Mouse (Mus musculus) C2C12 (cell line): Measurements from ENCODE around the gene 4930455H04Rik. TPM values are rescaled to one million over a fixed set of nuclear protein-coding genes. Genes with fewer than 3 reads are reported as not detected.

Source experiments
- H3K27me3 ChIP-seq: one replicate; pipeline ENCODE4 v1.6.1; 2011; ENCODE audit not compliant: control insufficient read depth, insufficient read depth, insufficient read length
- H3K36me3 ChIP-seq: one replicate; pipeline ENCODE4 v1.6.1; 2011; ENCODE audit not compliant: control insufficient read depth, insufficient read depth
- H3K4me3 ChIP-seq: one replicate; pipeline ENCODE4 v1.5.1; 2011; ENCODE audit warnings: mild to moderate bottlenecking, control low read depth; ENCODE audit not compliant: poor library complexity, insufficient read depth, severe bottlenecking
- H3K79me2 ChIP-seq: one replicate; pipeline ENCODE4 v1.6.1; 2011; ENCODE audit not compliant: control insufficient read depth, insufficient read depth
- H3K79me3 ChIP-seq: one replicate; pipeline ENCODE4 v1.6.1; 2011; ENCODE audit warnings: low read depth, control low read depth
- H3ac ChIP-seq: one replicate; pipeline ENCODE3; 2011; ENCODE audit warnings: low read depth; ENCODE audit not compliant: control insufficient read depth, insufficient read length
- CEBPB ChIP-seq: IDR thresholded peaks from one replicate; pipeline ENCODE4 v1.6.1; 2011; ENCODE audit warnings: low read depth, mild to moderate bottlenecking, control low read depth, moderate library complexity
- CTCF ChIP-seq: IDR thresholded peaks from one replicate; pipeline ENCODE4 v1.5.1; 2011; ENCODE audit not compliant: control insufficient read depth, insufficient read depth, insufficient read length
- FOSL1 ChIP-seq: IDR thresholded peaks from one replicate; pipeline ENCODE4 v1.8.0; 2011; ENCODE audit warnings: mild to moderate bottlenecking, low read length; ENCODE audit not compliant: poor library complexity, insufficient read depth, severe bottlenecking
- MAX ChIP-seq: IDR thresholded peaks from one replicate; pipeline ENCODE4 v1.6.1; 2011; ENCODE audit warnings: mild to moderate bottlenecking, control low read depth
- MYOD1 ChIP-seq: IDR thresholded peaks from one replicate; pipeline ENCODE4 v1.6.1; 2011; ENCODE audit warnings: low read depth; ENCODE audit not compliant: control insufficient read depth, insufficient read length
- MYOG ChIP-seq: IDR thresholded peaks from one replicate; pipeline ENCODE4 v1.6.1; 2011; ENCODE audit not compliant: control insufficient read depth, insufficient read length; ENCODE audit errors: extremely low read depth
- USF1 ChIP-seq: IDR thresholded peaks from one replicate; pipeline ENCODE4 v1.6.1; 2011; ENCODE audit warnings: low read depth, mild to moderate bottlenecking, control low read depth, moderate library complexity
- polyA plus RNA-seq: library from polyadenylated mRNA; unstranded; fragments of >200 nt; fragmentation: generic; extraction: Trizol; gene quantifications from one replicate; pipeline ENCODE4 v1.2.1, GENCODE M21; 2012; ENCODE audit warnings: missing spikeins

Gene 4930455H04Rik
- polyA plus RNA-seq, 1 experiment, result not detected

DNA sequence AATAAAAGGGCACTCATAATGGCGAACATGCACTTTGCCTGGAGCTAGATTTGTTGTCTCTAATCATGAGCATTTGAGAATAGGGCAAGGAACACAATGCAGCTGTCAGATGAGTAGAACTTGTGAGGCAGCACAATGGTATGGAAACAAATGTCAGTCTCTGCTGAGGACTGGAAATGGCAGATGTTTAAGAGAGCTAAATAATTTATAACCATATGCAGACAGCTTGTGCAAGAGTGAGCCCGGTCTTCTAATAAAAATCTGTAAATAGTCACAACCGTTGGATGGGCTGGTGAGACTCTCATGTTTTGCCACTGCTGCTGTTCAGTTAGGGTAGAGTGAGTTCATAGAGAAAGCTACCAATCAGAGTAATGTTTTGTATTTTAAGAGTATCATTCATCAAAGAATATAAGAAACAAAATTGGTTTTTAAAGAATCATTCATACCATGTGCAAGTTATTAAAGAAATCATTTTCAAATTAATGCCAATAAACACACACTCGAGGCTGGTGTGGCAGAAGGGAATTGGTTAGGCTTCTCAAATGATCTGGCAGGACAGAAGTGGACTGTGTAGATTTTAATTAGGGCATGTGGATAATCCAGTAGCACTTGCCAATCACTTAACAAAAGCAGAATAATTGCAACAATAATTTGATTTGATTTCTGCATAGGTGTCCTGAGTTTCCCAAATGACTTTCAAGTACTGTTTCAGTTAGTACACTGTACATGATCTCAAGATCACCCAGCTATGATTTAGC is 31.0 kb upstream of the 4930455H04Rik start:
- no peaks in the 10 kb centered on the region for H3K79me3 ChIP-seq
- no peaks in the 10 kb centered on the region for H3K79me2 ChIP-seq
- H3K27me3 ChIP-seq, result no peaks in the 10 kb centered on the region
- H3ac ChIP-seq, result no peak overlapping the region
- H3K36me3 ChIP-seq, result no peaks in the 10 kb centered on the region
- H3K4me3 ChIP-seq, result no peak overlapping the region
- TF ChIP-seq MYOD1 (no peak), CEBPB (no peak), CTCF (no peak)

DNA sequence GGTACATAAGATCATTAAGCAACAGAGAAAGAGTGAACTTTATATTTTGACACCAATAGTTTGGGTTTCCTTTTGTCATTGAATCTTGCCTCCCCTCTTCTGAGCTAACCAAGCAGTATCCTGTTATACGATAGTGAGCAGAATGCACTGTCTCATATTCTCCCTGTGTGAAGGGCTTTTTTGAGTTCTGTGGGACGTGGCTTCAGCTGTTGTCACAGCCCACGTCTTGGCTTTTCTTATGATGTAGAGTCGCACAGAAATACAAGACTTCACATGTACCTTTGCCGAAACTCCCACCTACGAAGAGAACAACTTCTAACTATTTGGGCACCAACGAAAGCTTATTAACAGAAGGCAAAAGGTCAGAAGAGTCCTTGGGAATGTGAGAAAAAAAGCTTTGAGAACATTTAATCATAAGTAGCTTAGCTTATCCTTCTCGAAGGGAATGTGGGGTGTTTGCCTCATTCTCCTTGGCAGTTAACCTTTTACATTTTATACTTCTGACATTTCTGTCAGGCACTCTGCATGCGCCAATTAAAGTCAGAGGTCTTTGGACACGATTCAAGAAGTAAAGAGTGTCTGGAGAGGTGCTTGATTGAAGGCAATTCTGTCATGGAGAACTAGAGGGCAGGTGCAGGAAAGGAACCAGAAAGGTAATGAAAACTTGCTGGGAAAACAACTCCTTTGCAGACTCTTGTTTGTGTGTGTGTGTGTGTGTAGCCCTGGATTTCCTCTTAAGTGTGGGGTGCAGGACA is 27.1 kb upstream of the 4930455H04Rik start:
- Histone ChIP-seq H3K79me2 (no peaks in the 10 kb centered on the region), H3ac (no peak overlapping the region), H3K4me3 (no peak overlapping the region), H3K36me3 (no peaks in the 10 kb centered on the region), H3K79me3 (no peaks in the 10 kb centered on the region), H3K27me3 (no peaks in the 10 kb centered on the region)
- TF ChIP-seq CTCF (no peak), MYOD1 (no peak), USF1 (no peak), CEBPB (no peak), MAX (no peak), MYOG (no peak), FOSL1 (no peak)

DNA sequence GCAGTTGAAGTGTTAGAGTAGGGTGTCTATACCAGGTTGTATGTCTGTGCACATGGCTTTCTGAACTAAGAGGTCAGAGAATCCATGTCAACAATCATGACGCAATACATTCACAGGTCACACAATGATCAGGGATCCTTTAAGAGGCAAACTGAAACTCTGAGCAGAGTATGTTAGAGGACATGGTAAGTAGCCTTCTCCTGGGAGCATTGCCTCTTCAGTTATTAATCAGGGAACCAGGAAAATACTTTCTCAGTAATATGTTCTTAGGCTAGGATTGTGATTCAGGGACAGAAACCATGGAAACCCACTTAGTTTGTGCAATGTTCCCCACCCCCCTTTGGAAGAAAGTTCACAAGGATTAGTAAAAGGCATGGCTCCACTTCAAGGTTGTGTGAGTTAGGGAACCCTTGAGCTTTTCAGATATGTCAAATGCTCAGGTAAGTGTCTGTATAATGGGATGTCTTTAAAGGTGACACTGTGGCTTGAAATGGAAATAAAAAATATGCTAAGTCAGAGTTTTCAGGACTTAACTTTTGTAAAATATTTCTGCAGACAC is 26.4 kb upstream of the 4930455H04Rik start:
- Histone ChIP-seq H3ac (no peak overlapping the region), H3K4me3 (no peak overlapping the region), H3K79me2 (no peaks in the 10 kb centered on the region), H3K27me3 (no peaks in the 10 kb centered on the region), H3K79me3 (no peaks in the 10 kb centered on the region), H3K36me3 (no peaks in the 10 kb centered on the region)
- TF ChIP-seq CEBPB (peak; percentile 12), MYOG (no peak)

DNA sequence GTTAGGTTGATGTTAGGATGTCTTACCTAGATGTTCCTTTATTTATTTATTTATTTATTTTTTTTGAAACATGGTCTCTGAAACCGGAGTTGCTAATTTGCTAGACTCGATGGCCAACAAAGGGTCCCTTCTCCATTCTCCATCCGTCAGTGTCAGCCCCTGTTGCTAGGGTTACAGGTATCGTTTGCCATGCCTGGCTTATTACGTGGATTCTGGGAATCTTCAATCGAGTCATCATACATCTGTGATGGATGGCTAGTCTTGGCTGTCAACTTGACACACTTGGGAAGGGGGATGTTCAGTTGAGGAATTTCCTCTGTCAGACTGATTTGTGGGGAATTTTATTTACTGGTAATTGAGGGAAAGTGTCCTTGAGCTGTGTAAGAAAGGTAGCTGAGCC is 25.3 kb upstream of the 4930455H04Rik start:
- TF ChIP-seq USF1, result no peak
- no peak for TF ChIP-seq MYOG
- no peak for TF ChIP-seq FOSL1
- TF ChIP-seq MAX, result no peak
- no peak for TF ChIP-seq CTCF
- TF ChIP-seq MYOD1, result no peak
- TF ChIP-seq CEBPB, result no peak
- Histone ChIP-seq H3K4me3 (no peak overlapping the region), H3K27me3 (no peaks in the 10 kb centered on the region), H3K79me3 (no peaks in the 10 kb centered on the region), H3K79me2 (no peaks in the 10 kb centered on the region), H3ac (no peak overlapping the region), H3K36me3 (no peaks in the 10 kb centered on the region)

DNA sequence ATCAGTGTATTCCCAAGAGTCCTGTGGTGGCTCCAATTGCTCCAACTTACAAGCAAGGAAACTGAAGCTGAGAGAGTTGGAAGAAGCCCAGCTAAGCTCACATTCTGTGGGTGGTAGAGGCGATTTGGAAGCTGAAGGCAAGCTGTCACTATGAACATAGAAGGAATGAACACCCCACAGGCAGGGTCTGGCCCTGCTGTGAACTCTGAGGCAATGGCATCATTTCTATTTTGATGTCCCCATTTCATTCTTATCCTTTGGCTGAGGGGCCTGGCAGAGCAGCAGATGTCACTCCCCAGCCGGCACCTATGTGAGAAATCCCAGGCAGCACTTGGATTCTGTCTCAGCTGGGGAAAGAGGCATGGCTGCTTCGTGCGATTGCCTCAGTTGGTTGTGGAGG is 24.6 kb upstream of the 4930455H04Rik start:
- TF ChIP-seq CEBPB (no peak), MAX (no peak), CTCF (no peak), MYOG (no peak), MYOD1 (no peak), FOSL1 (no peak), USF1 (no peak)
- Histone ChIP-seq H3K4me3 (no peak overlapping the region), H3K79me2 (no peaks in the 10 kb centered on the region), H3ac (no peak overlapping the region), H3K27me3 (no peaks in the 10 kb centered on the region), H3K36me3 (no peaks in the 10 kb centered on the region), H3K79me3 (no peaks in the 10 kb centered on the region)
